Mouse (Mus musculus): ENCODE results near the gene Olfr724.
"Not testable (repeated sequence)": the region's sequence is repeated elsewhere in the genome, so short reads cannot be mapped to it uniquely, and the experiment has no call there.

Olfr724 gene
- long read RNA-seq, experiment 1 = 0 reads
- long read RNA-seq, experiment 2 = 0 reads

DNA sequence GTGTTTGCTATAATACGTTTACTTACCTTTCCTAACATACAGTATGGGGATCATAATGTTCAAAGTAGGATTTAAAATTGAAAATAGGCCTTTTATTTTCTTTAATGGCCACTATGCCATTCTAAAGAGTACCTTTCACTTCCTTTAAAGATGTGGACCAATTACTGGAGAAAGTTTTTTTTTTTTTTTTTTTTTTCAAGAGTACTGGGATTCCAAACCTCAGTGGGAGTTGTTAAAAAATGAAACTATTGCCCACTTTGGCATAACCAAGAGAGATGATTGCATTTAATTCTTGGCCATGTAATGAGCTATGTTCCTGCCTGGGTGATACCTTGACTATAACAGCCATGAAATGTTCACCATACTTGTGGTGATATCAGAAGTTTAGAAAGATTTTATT lies at the start of gene Olfr724:
Olfr724 (minus strand) TSS at position 101 of the 400 bp plus-strand sequence.
- intact Hi-C loops (cut with DNase I) = not testable (repeated sequence)

DNA sequence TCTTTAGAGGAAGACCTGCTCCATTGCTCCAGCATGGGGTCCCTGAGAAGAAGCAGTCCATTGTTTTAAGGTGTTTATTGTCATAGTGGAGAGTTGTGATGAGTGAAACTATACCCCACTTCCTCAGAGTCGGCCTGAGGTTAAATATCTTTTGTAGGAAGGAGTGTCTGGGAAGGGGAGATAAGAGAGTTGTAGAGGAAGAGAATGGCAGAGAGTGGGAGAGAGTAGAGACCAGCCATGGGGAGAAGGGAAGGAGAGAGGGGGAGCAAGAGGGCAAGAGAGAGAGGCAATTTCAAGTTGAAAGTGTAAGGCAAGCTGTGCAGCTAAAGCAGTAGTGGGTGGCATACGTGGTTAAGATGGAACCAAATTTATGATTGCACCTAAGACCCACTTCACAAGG lies 7.2 kb downstream of the Olfr724 start:
- intact Hi-C loops (cut with DNase I) = no loop called here

DNA sequence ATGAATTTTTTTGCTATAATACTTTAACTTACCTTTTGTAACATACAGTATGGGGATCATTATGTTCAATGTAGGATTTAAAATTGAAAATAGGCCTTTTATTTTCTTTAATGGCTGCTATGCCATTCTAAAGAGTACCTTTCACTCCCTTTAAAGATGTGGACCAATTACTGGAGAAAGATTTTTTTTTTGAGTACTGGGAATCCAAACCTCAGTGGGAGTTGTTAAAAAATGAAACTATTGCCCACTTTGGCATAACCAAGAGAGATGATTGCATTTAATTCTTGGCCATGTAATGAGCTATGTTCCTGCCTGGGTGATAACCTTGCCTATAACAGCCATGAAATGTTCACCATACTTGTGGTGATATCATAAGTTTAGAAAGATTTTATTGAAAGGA lies 31.4 kb downstream of the Olfr724 start, which contains the start of gene Olfr723:
Olfr723 (minus strand) TSS at position 101 of the 400 bp plus-strand sequence.
- intact Hi-C loops (cut with DNase I) = loop anchor here (2.0 kb wide), 1 partner anchor 33 kb away; no protein-coding TSS in a partner anchor

Measured in adrenal gland (tissue).